Mouse (Mus musculus) kidney, embryonic 16.5 days (tissue): ENCODE data around the gene Olfr993. TPM values are rescaled to one million over a fixed set of nuclear protein-coding genes. Genes with fewer than 3 reads are reported as not detected.

Experiments used
- ATAC-seq: fragments of 200-750 bp; cut with Nextera tagmentation; 2 replicates; pipeline ENCODE4 v1.8.0; 2017; ENCODE audit warnings: moderate TSS enrichment; ENCODE audit not compliant: low FRiP score, low TSS enrichment
- H3K27ac ChIP-seq: fragments of 300-500 bp; sonication (generic); 2 replicates; pipeline ENCODE4 v1.5.1; 2014; ENCODE audit warnings: low read length
- H3K27me3 ChIP-seq: fragments of 300-500 bp; sonication (generic); 2 replicates; pipeline ENCODE4 v1.6.1; 2014; ENCODE audit warnings: low read length, control low read depth, mixed read lengths; ENCODE audit not compliant: insufficient read depth
- H3K36me3 ChIP-seq: fragments of 300-500 bp; sonication (generic); 2 replicates; pipeline ENCODE4 v1.6.1; 2014; ENCODE audit warnings: low read length, control low read depth, mixed read lengths; ENCODE audit not compliant: insufficient read depth
- H3K4me1 ChIP-seq: fragments of 300-500 bp; sonication (generic); 2 replicates; pipeline ENCODE4 v1.6.1; 2014; ENCODE audit warnings: low read length, control low read depth, mixed read lengths; ENCODE audit not compliant: insufficient read depth
- H3K4me2 ChIP-seq: fragments of 300-500 bp; sonication (generic); replicated peaks from 2 replicates; pipeline ENCODE4 v1.6.1; 2014; ENCODE audit warnings: low read depth, low read length
- H3K4me3 ChIP-seq: fragments of 300-500 bp; sonication (generic); 2 replicates; pipeline ENCODE4 v1.5.1; 2014; ENCODE audit warnings: mild to moderate bottlenecking, low read length
- H3K9ac ChIP-seq: fragments of 300-500 bp; sonication (generic); replicated peaks from 2 replicates; pipeline ENCODE4 v1.6.1; 2014; ENCODE audit warnings: low read length
- H3K9me3 ChIP-seq: fragments of 300-500 bp; sonication (generic); 2 replicates; pipeline ENCODE4 v1.6.1; 2016; ENCODE audit warnings: low read length, control low read depth
- WGBS: fragments of 180-500 bp; shearing (Covaris S2); extraction: QIAGEN DNeasy Blood & Tissue Kit; methylation state at CpG from one replicate; pipeline ENCODE4 v1.1.7; 2014; 5-methylcytosine and 5-hydroxymethylcytosine counted together
- polyA plus RNA-seq: library from polyadenylated mRNA; unstranded; fragments of >200 nt; fragmentation: Nextera tagmentation; extraction: Ambion mirVana; gene quantifications from 2 replicates; pipeline ENCODE4 v1.2.1, GENCODE M21; 2015

The Olfr993 gene
- polyA plus RNA-seq: not detected in 2 replicates

- Histone ChIP-seq H3K36me3 (no peaks in the 10 kb centered on the region), H3K27ac (no peak within 1 kb of the TSS), H3K4me3 (no peak within 1 kb of the TSS), H3K9ac (no peak within 1 kb of the TSS), H3K27me3 (no peaks in the 10 kb centered on the region), H3K9me3 (no peaks in the 10 kb centered on the region), H3K4me2 (no peak within 1 kb of the TSS), H3K4me1 (no peaks in the 10 kb centered on the region)
- no peak for ATAC-seq
These were observed at the start of gene Olfr993 for GRCm38 (mm10) chr2:85414777-85415176. Olfr993 (minus strand) TSS chr2:85414877.

- Histone ChIP-seq H3K9ac (no peak within 1 kb of the TSS), H3K27me3 (no peaks in the 10 kb centered on the region), H3K4me2 (no peak within 1 kb of the TSS), H3K4me1 (no peaks in the 10 kb centered on the region), H3K9me3 (no peaks in the 10 kb centered on the region), H3K27ac (no peak within 1 kb of the TSS), H3K4me3 (no peak within 1 kb of the TSS), H3K36me3 (no peaks in the 10 kb centered on the region)
- no peak for ATAC-seq
- 36% methylated on average over 1 of the region's 1 CpGs for WGBS
These were observed 28.9 kb upstream of the Olfr993 start, which contains the start of gene Olfr995 for GRCm38 (mm10) chr2:85443539-85443938. Olfr995 (minus strand) TSS chr2:85443639.

- ATAC-seq: no peak
- no peaks in the 10 kb centered on the region for H3K9me3 ChIP-seq
- no peak overlapping the region for H3K4me3 ChIP-seq
- no peak overlapping the region for H3K9ac ChIP-seq
- H3K4me1 ChIP-seq: no peaks in the 10 kb centered on the region
- H3K27ac ChIP-seq: no peak overlapping the region
- H3K36me3 ChIP-seq: no peaks in the 10 kb centered on the region
- H3K4me2 ChIP-seq: no peak overlapping the region
- H3K27me3 ChIP-seq: no peaks in the 10 kb centered on the region
These were observed 27.9 kb upstream of the Olfr993 start for GRCm38 (mm10) chr2:85442546-85442945.

GRCm38 (mm10) chr2:85436351-85436750 lies 21.7 kb upstream of the Olfr993 start, which contains the start of gene Olfr994:
Olfr994 (minus strand) TSS chr2:85436451.
- 88% methylated on average over 3 of the region's 3 CpGs for WGBS
- H3K27me3 ChIP-seq: no peaks in the 10 kb centered on the region
- H3K9me3 ChIP-seq: no peaks in the 10 kb centered on the region
- no peak within 1 kb of the TSS for H3K4me2 ChIP-seq
- H3K36me3 ChIP-seq: no peaks in the 10 kb centered on the region
- H3K4me1 ChIP-seq: no peaks in the 10 kb centered on the region
- ATAC-seq: no peak
- no peak within 1 kb of the TSS for H3K4me3 ChIP-seq
- H3K27ac ChIP-seq: no peak within 1 kb of the TSS
- H3K9ac ChIP-seq: no peak within 1 kb of the TSS

- WGBS: 94% methylated on average over 1 of the region's 1 CpGs
- no peak overlapping the region for H3K9ac ChIP-seq
- no peak for ATAC-seq
- H3K27me3 ChIP-seq: no peaks in the 10 kb centered on the region
- H3K27ac ChIP-seq: no peak overlapping the region
- no peaks in the 10 kb centered on the region for H3K36me3 ChIP-seq
- H3K4me3 ChIP-seq: no peak overlapping the region
- no peaks in the 10 kb centered on the region for H3K4me1 ChIP-seq
- no peak overlapping the region for H3K4me2 ChIP-seq
- no peaks in the 10 kb centered on the region for H3K9me3 ChIP-seq
These were observed 11.2 kb upstream of the Olfr993 start for GRCm38 (mm10) chr2:85425893-85426292.

GRCm38 (mm10) chr2:85409369-85409768 lies 5.3 kb downstream of the Olfr993 start, which contains the start of gene Olfr992:
Olfr992 (minus strand) TSS chr2:85409469.
- H3K9me3 ChIP-seq: no peaks in the 10 kb centered on the region
- ATAC-seq: no peak
- no peak within 1 kb of the TSS for H3K4me2 ChIP-seq
- 54% methylated on average over 2 of the region's 2 CpGs for WGBS
- H3K36me3 ChIP-seq: no peaks in the 10 kb centered on the region
- H3K27me3 ChIP-seq: no peaks in the 10 kb centered on the region
- no peak within 1 kb of the TSS for H3K4me3 ChIP-seq
- no peak within 1 kb of the TSS for H3K27ac ChIP-seq
- H3K9ac ChIP-seq: no peak within 1 kb of the TSS
- no peaks in the 10 kb centered on the region for H3K4me1 ChIP-seq

Other genes with a start within 250 kb of the Olfr993 start
- 0.68 and 0.80 TPM in 2 replicates for gene Lrrc55, start 217.7 kb downstream of the Olfr993 start, polyA plus RNA-seq
- gene Olfr987, start 75.6 kb downstream of the Olfr993 start, polyA plus RNA-seq: not detected in 2 replicates
- gene Olfr988, start 51.6 kb downstream of the Olfr993 start, polyA plus RNA-seq: not detected in 2 replicates
- not detected in 2 replicates for gene Olfr992, start 5.4 kb downstream of the Olfr993 start, polyA plus RNA-seq
- gene Olfr994, start 21.6 kb upstream of the Olfr993 start, polyA plus RNA-seq: not detected in 2 replicates
- not detected in 2 replicates for gene Olfr995, start 28.8 kb upstream of the Olfr993 start, polyA plus RNA-seq
- not detected in 2 replicates for gene 4833423E24Rik, start 104.1 kb upstream of the Olfr993 start, polyA plus RNA-seq
- not detected in 2 replicates for gene Olfr996, start 164.3 kb upstream of the Olfr993 start, polyA plus RNA-seq
- not detected in 2 replicates for gene Olfr998, start 174.1 kb upstream of the Olfr993 start, polyA plus RNA-seq
- not detected in 2 replicates for gene Olfr1000, start 197.0 kb upstream of the Olfr993 start, polyA plus RNA-seq
- gene Olfr1002, start 235.8 kb upstream of the Olfr993 start, polyA plus RNA-seq: not detected in 2 replicates
- not detected in 2 replicates for gene Olfr154, start 249.6 kb upstream of the Olfr993 start, polyA plus RNA-seq